Mouse (Mus musculus) kidney, adult 11 months (tissue): ENCODE measurements at regions not wholly inside any gene's neighbourhood (a gene's known extent, or its start where the extent isn't known, plus 50 kb on each side); places are given as distances from the start of the nearest gene placed in this dataset.
"Not testable (repeated sequence)": the region's sequence is repeated elsewhere in the genome, so short reads cannot be mapped to it uniquely, and the experiment has no call there.

Experiments used
- DNase-seq: peaks from one replicate; pipeline ENCODE4 v3.0.0; 2022

GRCm38 (mm10) chr4:35331161-35331560 lies 105.2 kb upstream of the C9orf72 start:
- no peak for DNase-seq

GRCm38 (mm10) chr4:35325300-35325699 lies 99.3 kb upstream of the C9orf72 start:
- no peak for DNase-seq

GRCm38 (mm10) chr4:35322432-35323173 lies 96.6 kb upstream of the C9orf72 start:
- DNase-seq, result no peak

- peak; percentile 19 for DNase-seq
These were observed 84.5 kb upstream of the C9orf72 start for GRCm38 (mm10) chr4:35310396-35310977.

GRCm38 (mm10) chr4:35308221-35308620 lies 82.2 kb upstream of the C9orf72 start:
- DNase-seq, result no peak

- no peak for DNase-seq
These were observed 79.2 kb upstream of the C9orf72 start for GRCm38 (mm10) chr4:35305210-35305609.

GRCm38 (mm10) chr4:35300848-35301247 lies 74.9 kb upstream of the C9orf72 start:
- no peak for DNase-seq

- DNase-seq, result not testable (repeated sequence)
These were observed 74.4 kb upstream of the C9orf72 start for GRCm38 (mm10) chr4:35300374-35300773.

- no peak for DNase-seq
These were observed 58.6 kb upstream of the C9orf72 start for GRCm38 (mm10) chr4:35284611-35285010.
